Mouse (Mus musculus) right cerebral cortex, adult 2 months (tissue): Measurements from ENCODE around the gene Acrbp.
"Not testable (repeated sequence)": the region's sequence is repeated elsewhere in the genome, so short reads cannot be mapped to it uniquely, and the experiment has no call there.

Source experiments
- DNase-seq, 2 experiments: peaks; one replicate each; pipeline ENCODE4 v3.0.0; 2021 to 2022; ENCODE audit warnings: low spot score in 2 of 2

Acrbp gene

GRCm38 (mm10) chr6:125049678-125050077 lies at the start of gene Acrbp:
Gene Acrbp (plus strand): TSS chr6:125049689.
- DNase-seq = no peak

GRCm38 (mm10) chr6:125003706-125004105 lies 45.8 kb upstream of the Acrbp start:
- peak in 1 of 2 experiments; percentile 40 for DNase-seq

DNA sequence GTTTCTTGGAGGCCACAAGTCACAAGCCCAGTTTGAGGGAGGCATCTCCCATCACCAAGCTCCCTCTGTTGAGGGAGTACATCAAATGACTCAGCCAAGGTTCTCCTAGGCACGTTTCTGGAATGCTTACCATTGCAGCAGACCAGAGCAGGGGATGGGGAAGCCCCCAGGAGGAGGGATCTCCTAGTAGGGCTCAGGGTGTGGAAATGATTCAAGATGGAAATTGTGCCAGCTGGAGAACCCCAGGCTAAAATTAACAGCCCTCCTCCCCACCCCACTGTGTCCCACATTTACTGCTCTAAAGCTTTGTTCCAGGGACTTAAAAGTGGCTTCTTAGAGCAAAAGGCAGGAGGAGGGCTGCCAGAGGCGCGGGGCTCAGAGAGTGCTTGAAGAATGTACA lies 44.4 kb upstream of the Acrbp start:
- DNase-seq = peak; percentile 38 to 41

GRCm38 (mm10) chr6:125008060-125008459 lies 41.4 kb upstream of the Acrbp start:
- no peak for DNase-seq

GRCm38 (mm10) chr6:125008586-125009128 lies 40.8 kb upstream of the Acrbp start:
- peak; percentile 98 to 99 for DNase-seq

DNA sequence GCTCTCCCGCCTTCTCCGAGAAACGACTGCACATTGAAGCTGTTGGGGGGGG lies 40.5 kb upstream of the Acrbp start, which contains the start of gene Zfp384:
Gene Zfp384, plus strand, starts transcription at position 17 of the 52 bp plus-strand sequence.
- DNase-seq = no peak

GRCm38 (mm10) chr6:125009181-125010073 lies 40.1 kb upstream of the Acrbp start:
- DNase-seq = peak; percentile 59 to 70

DNA sequence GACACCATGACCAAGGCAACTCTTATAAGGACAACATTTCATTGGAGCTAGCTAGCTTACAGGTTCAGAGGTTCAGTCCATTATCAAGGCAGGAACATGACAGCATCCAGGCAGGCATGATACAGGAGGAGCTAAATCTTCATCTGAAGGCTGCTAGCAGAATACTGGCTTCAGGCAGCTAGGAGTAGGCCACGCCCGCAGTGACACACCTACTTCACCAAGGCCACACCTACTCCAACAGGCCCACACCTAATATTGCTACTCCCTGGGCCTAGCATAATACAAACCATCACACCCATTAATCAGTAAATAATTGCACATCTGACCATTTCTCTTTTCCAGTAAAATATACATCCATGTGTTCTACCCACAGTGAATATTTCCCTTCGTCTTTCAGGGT lies 31.8 kb upstream of the Acrbp start:
- no peak for DNase-seq

GRCm38 (mm10) chr6:125030532-125030931 lies 19.0 kb upstream of the Acrbp start:
- DNase-seq = not testable (repeated sequence)

GRCm38 (mm10) chr6:125031604-125032003 lies 17.9 kb upstream of the Acrbp start:
- DNase-seq = no peak

- no peak for DNase-seq
These were observed 10.8 kb upstream of the Acrbp start for GRCm38 (mm10) chr6:125038666-125039065.

DNA sequence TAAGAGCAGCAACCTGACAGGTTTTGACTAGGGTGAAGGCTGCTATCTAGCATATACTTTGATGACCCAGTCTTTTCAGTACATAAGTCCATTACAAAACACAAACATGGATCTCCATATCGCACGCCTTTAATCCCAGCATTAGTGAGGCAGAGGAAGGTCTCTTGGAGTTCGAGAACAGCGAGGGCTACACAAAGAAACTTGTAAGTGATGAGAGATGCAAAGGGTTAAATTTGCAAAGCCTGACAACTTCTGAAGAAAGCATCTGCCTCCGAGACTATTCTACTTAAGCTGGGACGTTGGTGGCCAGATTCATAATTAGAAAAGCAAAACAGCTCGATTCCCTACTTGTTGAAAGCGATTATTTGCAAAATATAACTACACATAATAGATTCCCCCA lies 10.4 kb upstream of the Acrbp start:
- DNase-seq = no peak

DNA sequence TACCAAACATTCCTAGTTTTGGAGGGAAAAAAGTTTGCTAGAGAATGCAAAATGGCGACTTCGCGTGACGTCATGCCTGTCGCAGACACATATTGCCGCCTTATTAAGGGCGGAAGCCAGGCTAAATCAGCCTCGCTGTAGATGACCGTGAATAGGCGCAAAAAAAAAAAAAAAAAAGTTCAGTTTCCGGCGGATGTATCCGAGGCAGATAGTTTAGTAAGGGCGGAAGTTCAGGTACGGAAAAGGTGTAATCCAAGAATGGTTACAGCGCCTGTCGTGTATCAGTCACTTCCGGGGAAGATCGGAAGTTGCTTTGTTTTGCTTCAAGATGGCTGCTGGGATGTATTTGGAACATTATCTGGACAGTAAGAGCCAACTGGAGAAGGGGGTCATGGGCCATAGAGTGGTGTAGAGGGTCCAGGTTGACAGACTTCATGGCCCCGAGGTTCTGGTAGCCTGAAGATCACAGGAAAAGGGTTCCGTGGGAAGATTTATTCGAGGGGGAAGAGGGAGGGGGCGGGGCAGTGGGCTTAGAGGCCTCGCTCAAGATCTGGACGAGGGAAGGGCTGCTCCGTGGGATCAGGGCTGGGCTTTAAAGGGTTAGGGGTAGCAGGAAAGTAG lies 9.8 kb upstream of the Acrbp start, which contains the start of gene Ing4:
Gene Ing4, plus strand, starts transcription at position 228 of the 621 bp plus-strand sequence.
- peak; percentile 87 to 94 for DNase-seq

DNA sequence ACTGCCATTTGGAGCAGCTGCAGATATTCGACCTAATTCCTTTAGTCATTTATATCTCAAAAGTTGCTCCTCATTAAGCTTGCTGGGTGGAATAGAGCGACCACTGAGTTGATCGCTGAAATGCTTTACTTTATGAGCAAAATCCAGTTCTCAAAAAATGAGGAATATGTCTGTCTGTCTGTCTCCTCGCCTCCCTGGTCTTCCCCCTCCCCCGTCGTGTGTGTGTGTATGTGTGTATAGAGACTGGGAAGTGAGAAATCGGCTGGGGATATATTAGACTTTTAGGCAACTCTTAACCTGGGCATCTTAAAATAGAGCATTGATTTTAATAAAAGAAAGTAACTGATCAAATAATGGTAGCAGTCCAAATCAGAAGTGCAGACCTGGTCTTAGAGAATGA lies 9.3 kb upstream of the Acrbp start:
- DNase-seq = no peak

GRCm38 (mm10) chr6:125041047-125041446 lies 8.4 kb upstream of the Acrbp start:
- no peak for DNase-seq

DNA sequence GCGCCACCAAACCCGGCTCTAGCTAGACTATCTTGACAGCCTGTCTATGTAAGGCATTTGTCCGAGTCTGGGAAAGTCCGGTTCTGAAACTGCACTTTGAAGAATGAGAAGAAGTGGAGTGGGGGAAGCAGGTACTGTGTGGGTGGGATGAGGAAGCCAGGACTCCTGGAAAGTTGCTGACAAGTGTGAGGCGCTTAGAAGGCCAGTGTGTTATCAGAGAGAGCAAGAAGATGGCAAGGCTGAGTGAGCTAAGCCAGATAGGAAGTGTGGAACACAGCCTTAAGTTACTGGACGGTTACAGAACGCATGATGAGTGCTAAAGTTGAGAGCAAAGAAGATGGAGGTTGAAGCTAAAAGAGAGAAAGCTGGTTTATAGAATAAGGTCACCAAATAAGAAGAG lies 7.4 kb upstream of the Acrbp start:
- no peak for DNase-seq

DNA sequence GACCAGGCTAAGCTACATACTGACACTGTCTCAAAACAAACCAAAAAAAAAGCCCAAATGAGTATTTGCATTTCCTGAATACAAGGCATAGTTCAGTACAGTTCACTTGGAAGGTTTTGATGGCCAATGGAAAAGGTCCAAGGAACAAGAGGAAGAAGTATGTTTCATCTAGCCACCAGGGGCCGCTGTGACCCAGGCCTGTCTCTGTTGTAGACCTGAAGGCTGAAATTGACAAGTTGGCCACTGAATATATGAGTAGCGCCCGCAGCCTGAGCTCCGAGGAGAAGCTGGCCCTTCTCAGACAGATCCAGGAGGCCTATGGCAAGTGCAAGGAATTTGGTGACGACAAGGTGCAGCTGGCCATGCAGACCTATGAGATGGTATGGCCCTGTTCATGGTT lies 2.8 kb upstream of the Acrbp start:
- peak; percentile 78 for DNase-seq

DNA sequence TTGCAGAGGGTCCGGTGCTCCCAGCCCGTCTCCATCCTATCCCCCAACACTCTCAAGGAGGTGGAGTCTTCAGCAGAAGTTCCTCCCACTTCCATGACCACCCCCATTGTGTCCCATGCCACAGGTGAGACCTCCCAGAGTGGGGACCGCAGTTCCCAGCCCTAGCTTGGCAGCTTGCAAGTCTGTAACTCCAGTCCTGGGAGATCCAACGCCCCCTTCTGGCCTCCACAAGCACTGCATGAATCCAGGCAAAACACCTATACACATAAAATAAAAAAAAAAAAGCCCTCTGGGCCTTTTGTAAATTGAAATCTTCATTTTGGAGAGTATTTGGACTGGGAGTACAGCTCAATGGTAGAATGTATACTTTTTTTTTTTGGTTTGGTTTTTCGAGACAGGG lies 1.7 kb downstream of the Acrbp start:
- DNase-seq = no peak

- no peak for DNase-seq
These were observed 12.0 kb downstream of the Acrbp start for GRCm38 (mm10) chr6:125061493-125061892.

DNA sequence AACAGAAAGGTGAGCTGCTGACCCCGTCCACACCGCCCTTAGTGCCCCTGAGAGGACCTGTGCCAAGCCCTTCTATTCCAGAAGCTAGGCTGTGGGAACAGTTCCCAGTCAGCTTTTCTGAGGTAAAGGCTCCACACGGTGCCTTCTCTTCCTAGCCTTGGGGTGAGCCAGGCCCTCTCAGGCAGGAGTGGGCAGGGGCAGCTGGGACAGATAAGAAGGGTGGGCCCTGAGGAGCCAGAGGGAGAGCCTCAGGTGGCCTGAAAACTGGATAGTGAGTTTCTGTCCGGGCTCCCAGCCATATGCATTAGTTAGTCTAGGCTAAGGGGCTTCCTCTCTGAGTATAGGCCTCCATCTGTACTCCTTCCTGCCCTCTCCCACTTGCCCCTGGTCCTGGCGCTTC lies 13.0 kb downstream of the Acrbp start:
- no peak for DNase-seq

- no peak for DNase-seq
These were observed 14.4 kb downstream of the Acrbp start for GRCm38 (mm10) chr6:125063906-125064305.

DNA sequence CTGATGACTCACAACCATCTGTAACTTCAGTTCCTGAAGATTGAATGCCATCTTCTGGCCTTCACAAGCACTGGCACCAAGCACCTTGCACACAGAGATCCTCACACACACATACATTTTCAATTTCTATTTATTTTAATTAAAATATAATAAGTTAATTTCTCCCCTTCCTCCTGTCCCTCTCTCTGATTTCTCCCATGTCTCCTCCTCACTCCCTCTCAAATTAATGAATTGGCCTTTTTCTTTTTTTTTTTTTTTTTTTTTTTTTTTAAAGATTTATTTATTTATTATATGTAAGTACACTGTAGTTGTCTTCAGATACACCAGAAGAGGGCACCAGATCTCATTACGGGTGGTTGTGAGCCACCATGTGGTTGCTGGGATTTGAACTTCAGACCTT lies 15.7 kb downstream of the Acrbp start:
- DNase-seq = not testable (repeated sequence)

DNA sequence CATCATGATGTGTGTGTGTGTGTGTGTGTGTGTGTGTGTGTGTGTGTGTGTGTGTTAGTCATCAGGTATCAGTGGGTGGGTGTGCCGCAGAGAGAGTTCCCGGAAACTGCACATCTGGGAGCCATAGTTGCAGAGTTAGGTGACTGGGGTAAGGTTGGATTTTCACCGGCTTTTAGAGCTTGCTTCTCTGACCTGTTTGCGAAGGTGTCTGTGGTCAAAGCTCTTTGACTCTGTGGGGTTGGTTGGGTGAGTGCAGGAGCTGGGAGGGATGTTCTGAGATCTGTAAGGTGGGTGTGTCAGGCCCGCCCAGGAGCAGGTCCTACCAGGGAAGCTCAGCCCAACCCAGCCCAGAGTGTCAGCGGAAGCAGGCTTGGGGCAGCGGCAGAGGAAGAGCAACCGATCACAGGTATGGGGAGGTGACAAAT lies 18.1 kb downstream of the Acrbp start, which contains the start of gene Lpar5:
Gene Lpar5, plus strand, starts transcription at position 350 of the 425 bp plus-strand sequence.
- DNase-seq = no peak
